Mouse (Mus musculus) lung, postnatal 0 days (tissue): ENCODE measurements around the gene Macf1. TPM values are rescaled to one million over a fixed set of nuclear protein-coding genes. Genes with fewer than 3 reads are reported as not detected.
A peak's percentile ranks its signal among the peaks of the same experiment; 100 is the strongest.

ENCODE experiments used
- ATAC-seq: fragments of 200-750 bp; cut with Nextera tagmentation; 2 replicates; pipeline ENCODE4 v1.8.0; 2017; ENCODE audit warnings: moderate library complexity
- DNase-seq: peaks from one replicate; pipeline ENCODE4 v3.0.0-alpha.2; 2016; ENCODE audit warnings: low spot score
- H3K27ac ChIP-seq: fragments of 300-500 bp; sonication (generic); 2 replicates; pipeline ENCODE4 v1.5.1; 2014; ENCODE audit warnings: antibody characterized with exemption, mild to moderate bottlenecking, low read length, mixed read lengths
- H3K27me3 ChIP-seq: fragments of 300-500 bp; sonication (generic); replicated peaks from 2 replicates; pipeline ENCODE4 v1.6.1; 2014; ENCODE audit warnings: low read length, mixed read lengths; ENCODE audit not compliant: insufficient read depth
- H3K36me3 ChIP-seq: fragments of 300-500 bp; sonication (generic); 2 replicates; pipeline ENCODE4 v1.6.1; 2014; ENCODE audit warnings: low read length, mixed read lengths; ENCODE audit not compliant: insufficient read depth
- H3K4me1 ChIP-seq: fragments of 300-500 bp; sonication (generic); 2 replicates; pipeline ENCODE4 v1.6.1; 2014; ENCODE audit warnings: antibody characterized with exemption, low read depth, low read length, mixed read lengths; ENCODE audit not compliant: insufficient read depth
- H3K4me2 ChIP-seq: fragments of 300-500 bp; sonication (generic); replicated peaks from 2 replicates; pipeline ENCODE4 v1.6.1; 2014; ENCODE audit warnings: low read depth, mild to moderate bottlenecking, low read length, moderate library complexity, mixed read lengths
- H3K4me3 ChIP-seq: fragments of 300-500 bp; sonication (generic); 2 replicates; pipeline ENCODE4 v1.5.1; 2014; ENCODE audit warnings: low read depth, low read length
- H3K9ac ChIP-seq: fragments of 300-500 bp; sonication (generic); replicated peaks from 2 replicates; pipeline ENCODE4 v1.6.1; 2014; ENCODE audit warnings: low read depth, mild to moderate bottlenecking
- H3K9me3 ChIP-seq: fragments of 300-500 bp; sonication (generic); 2 replicates; pipeline ENCODE4 v1.6.1; 2016; ENCODE audit warnings: low read length, mixed read lengths
- CTCF ChIP-seq: IDR thresholded peaks from 2 replicates; pipeline ENCODE4 v1.5.1; 2016; ENCODE audit warnings: antibody characterized with exemption, mild to moderate bottlenecking
- EP300 ChIP-seq: IDR thresholded peaks from 2 replicates; pipeline ENCODE4 v1.6.1; 2016; ENCODE audit warnings: antibody characterized with exemption, mild to moderate bottlenecking, control low read depth
- WGBS: fragments of 180-500 bp; shearing (Covaris S2); extraction: QIAGEN DNeasy Blood & Tissue Kit; methylation state at CpG from one replicate; pipeline ENCODE4 v1.1.7; 2014; 5-methylcytosine and 5-hydroxymethylcytosine counted together
- polyA plus RNA-seq: library from polyadenylated mRNA; unstranded; fragments of >200 nt; fragmentation: Nextera tagmentation; extraction: Ambion mirVana; gene quantifications from 2 replicates; pipeline ENCODE4 v1.2.1, GENCODE M21; 2015

Gene Macf1
- polyA plus RNA-seq, 1 experiment from 2014 or later: 181 TPM

DNA sequence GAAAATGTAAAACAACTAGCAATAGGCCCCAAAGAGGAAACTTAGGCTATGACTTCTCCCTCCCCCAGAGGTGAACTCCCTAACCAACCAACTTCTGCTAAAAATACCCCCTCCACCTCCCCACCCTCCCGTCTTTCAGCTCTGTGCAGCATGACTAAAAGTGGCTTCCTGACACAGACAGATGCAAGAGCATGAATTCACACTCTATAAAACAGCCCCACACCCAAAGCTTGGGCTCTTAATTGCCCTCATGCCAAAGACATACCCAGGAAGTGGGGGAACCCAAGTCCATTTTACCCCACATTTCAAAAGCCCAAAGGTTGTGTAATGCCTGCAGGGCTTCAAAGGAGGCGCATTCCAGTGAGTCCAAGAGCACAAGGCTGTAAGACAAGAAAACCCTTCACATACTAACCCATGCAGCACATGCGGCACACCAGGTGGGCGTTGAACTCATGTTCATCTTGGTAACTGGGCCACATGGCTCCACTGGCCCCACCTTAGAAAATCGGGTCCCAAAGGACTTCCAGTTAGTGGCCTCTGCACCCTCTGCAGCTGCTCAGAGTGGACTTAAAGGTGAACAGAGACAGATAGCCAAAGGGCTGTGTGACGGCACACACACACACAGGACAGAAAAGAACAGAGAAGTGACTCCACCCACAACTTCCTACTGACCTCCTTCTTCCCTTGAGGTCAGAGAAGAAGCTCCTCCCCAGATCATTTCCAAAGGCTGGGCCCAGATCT is 119.9 kb downstream of the Macf1 start:
- Histone ChIP-seq H3K27ac (peak overlapping the region; percentile 51), H3K4me3 (no peak overlapping the region), H3K4me1 (peaks cover 18% of the 10 kb centered on the region; the same call in 1 of the 2 replicates), H3K36me3 (no peaks in the 10 kb centered on the region), H3K4me2 (0 out of 2 replicates have a peak overlapping the region, but pooled peaks have one; percentile 6), H3K27me3 (no peaks in the 10 kb centered on the region), H3K9ac (no peak overlapping the region), H3K9me3 (no peaks in the 10 kb centered on the region)
- peak; percentile 32 for ATAC-seq
- peak; percentile 53 for DNase-seq
- TF ChIP-seq CTCF: no peak
- no peak for TF ChIP-seq EP300
- 46% methylated on average over 6 of the region's 6 CpGs for WGBS

- peaks cover 18% of the 10 kb centered on the region; the same call in 1 of the 2 replicates for H3K4me1 ChIP-seq
- H3K27me3 ChIP-seq: no peaks in the 10 kb centered on the region
- no peak overlapping the region for H3K4me3 ChIP-seq
- H3K4me2 ChIP-seq: no peak overlapping the region
- no peak for ATAC-seq
- no peak for DNase-seq
- WGBS: 61% methylated on average over 3 of the region's 3 CpGs
- H3K27ac ChIP-seq: no peak overlapping the region
- no peak for TF ChIP-seq CTCF
- no peak for TF ChIP-seq EP300
- no peak overlapping the region for H3K9ac ChIP-seq
- H3K9me3 ChIP-seq: no peaks in the 10 kb centered on the region
- H3K36me3 ChIP-seq: no peaks in the 10 kb centered on the region
Measured at GRCm38 (mm10) chr4:123562177-123562815, 121.9 kb downstream of the Macf1 start.

DNA sequence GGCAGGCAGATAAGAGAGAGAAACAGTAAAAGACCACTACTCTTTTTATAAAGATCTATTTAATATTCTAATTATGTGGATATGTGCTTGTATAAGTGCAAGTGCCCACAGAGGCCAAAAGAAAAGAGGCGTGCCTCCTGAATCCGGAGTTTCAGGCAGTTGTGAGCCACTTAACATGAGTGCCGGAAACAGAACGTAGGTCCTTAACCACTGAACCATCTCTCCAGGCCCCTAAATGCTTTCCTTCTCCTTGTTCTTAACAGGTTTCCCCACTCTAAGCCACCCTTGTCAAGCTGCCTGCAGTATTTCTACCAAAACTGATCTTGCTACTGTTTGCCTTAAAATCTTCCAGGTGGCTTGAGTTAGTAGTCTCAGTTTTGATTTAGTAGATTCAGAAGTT is 123.3 kb downstream of the Macf1 start:
- ATAC-seq: peak; percentile 48
- H3K36me3 ChIP-seq: no peaks in the 10 kb centered on the region
- no peak overlapping the region for H3K27ac ChIP-seq
- no peaks in the 10 kb centered on the region for H3K27me3 ChIP-seq
- DNase-seq: peak; percentile 62
- H3K9ac ChIP-seq: no peak overlapping the region
- no peak overlapping the region for H3K4me2 ChIP-seq
- H3K4me3 ChIP-seq: no peak overlapping the region
- H3K4me1 ChIP-seq: peaks cover 18% of the 10 kb centered on the region; the same call in 1 of the 2 replicates
- no peaks in the 10 kb centered on the region for H3K9me3 ChIP-seq
- WGBS: 67% methylated on average over 4 of the region's 4 CpGs
- TF ChIP-seq CTCF: no peak
- no peak for TF ChIP-seq EP300

DNA sequence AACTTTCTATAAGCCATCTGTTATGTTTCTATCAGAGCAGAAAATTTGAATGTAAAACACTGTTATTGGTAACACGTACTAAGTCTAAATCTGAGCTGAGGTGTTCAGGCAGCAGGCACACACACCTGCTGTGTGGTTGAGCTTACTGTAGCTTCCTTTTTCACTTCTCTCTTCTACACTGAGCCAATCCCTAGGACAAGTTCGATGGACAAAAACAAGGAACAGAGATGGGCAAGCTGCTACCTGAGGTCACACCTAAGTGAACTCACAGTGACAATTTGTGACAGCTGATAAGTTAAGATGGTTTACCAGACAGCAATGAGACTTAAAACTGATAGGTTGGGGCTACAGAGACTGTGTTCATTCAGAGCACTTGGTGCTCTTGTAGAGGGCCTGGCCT is 125.7 kb downstream of the Macf1 start:
- ATAC-seq: no peak
- H3K27ac ChIP-seq: no peak overlapping the region
- 88% methylated on average over 2 of the region's 2 CpGs for WGBS

GRCm38 (mm10) chr4:123555251-123555650 is 128.9 kb downstream of the Macf1 start:
- H3K4me3 ChIP-seq: no peak overlapping the region
- H3K9ac ChIP-seq: no peak overlapping the region
- H3K36me3 ChIP-seq: no peaks in the 10 kb centered on the region
- H3K9me3 ChIP-seq: no peaks in the 10 kb centered on the region
- no peak for ATAC-seq
- no peak overlapping the region for H3K27ac ChIP-seq
- H3K4me2 ChIP-seq: no peak overlapping the region
- no peaks in the 10 kb centered on the region; the same call in 1 of the 2 replicates for H3K4me1 ChIP-seq
- no peak for DNase-seq
- no peaks in the 10 kb centered on the region for H3K27me3 ChIP-seq
- TF ChIP-seq CTCF (no peak), EP300 (no peak)

More for the DNA sequence above, 125.7 kb downstream of the Macf1 start:
- no peaks in the 10 kb centered on the region for H3K9me3 ChIP-seq
- no peaks in the 10 kb centered on the region for H3K27me3 ChIP-seq
- no peak overlapping the region for H3K4me2 ChIP-seq
- H3K36me3 ChIP-seq: no peaks in the 10 kb centered on the region
- peaks cover 4% of the 10 kb centered on the region; the same call in 1 of the 2 replicates for H3K4me1 ChIP-seq
- H3K4me3 ChIP-seq: no peak overlapping the region
- no peak overlapping the region for H3K9ac ChIP-seq
- DNase-seq: no peak
- TF ChIP-seq CTCF (no peak), EP300 (no peak)

GRCm38 (mm10) chr4:123552689-123553088 is 131.5 kb downstream of the Macf1 start:
- Histone ChIP-seq H3K27ac (no peak overlapping the region), H3K4me1 (no peaks in the 10 kb centered on the region; the same call in 1 of the 2 replicates), H3K4me2 (no peak overlapping the region), H3K9me3 (no peaks in the 10 kb centered on the region), H3K36me3 (no peaks in the 10 kb centered on the region; the same call in 1 of the 2 replicates), H3K9ac (no peak overlapping the region), H3K4me3 (no peak overlapping the region), H3K27me3 (no peaks in the 10 kb centered on the region)
- 44% methylated on average over 3 of the region's 3 CpGs for whole genome bisulfite sequencing
- no peak for ATAC-seq
- no peak for TF ChIP-seq EP300
- no peak for TF ChIP-seq CTCF
- DNase-seq: no peak
